Mouse (Mus musculus) lung, postnatal 0 days (tissue): ENCODE data around the gene Pnrc2. TPM values are rescaled to one million over a fixed set of nuclear protein-coding genes. Genes with fewer than 3 reads are reported as not detected.

Experiments used
- ATAC-seq: fragments of 200-750 bp; cut with Nextera tagmentation; 2 replicates; pipeline ENCODE4 v1.8.0; 2017; ENCODE audit warnings: moderate library complexity
- DNase-seq: peaks from one replicate; pipeline ENCODE4 v3.0.0-alpha.2; 2016; ENCODE audit warnings: low spot score
- H3K27ac ChIP-seq: fragments of 300-500 bp; sonication (generic); 2 replicates; pipeline ENCODE4 v1.5.1; 2014; ENCODE audit warnings: antibody characterized with exemption, mild to moderate bottlenecking, low read length, mixed read lengths
- H3K27me3 ChIP-seq: fragments of 300-500 bp; sonication (generic); replicated peaks from 2 replicates; pipeline ENCODE4 v1.6.1; 2014; ENCODE audit warnings: low read length, mixed read lengths; ENCODE audit not compliant: insufficient read depth
- H3K36me3 ChIP-seq: fragments of 300-500 bp; sonication (generic); 2 replicates; pipeline ENCODE4 v1.6.1; 2014; ENCODE audit warnings: low read length, mixed read lengths; ENCODE audit not compliant: insufficient read depth
- H3K4me1 ChIP-seq: fragments of 300-500 bp; sonication (generic); 2 replicates; pipeline ENCODE4 v1.6.1; 2014; ENCODE audit warnings: antibody characterized with exemption, low read depth, low read length, mixed read lengths; ENCODE audit not compliant: insufficient read depth
- H3K4me2 ChIP-seq: fragments of 300-500 bp; sonication (generic); replicated peaks from 2 replicates; pipeline ENCODE4 v1.6.1; 2014; ENCODE audit warnings: low read depth, mild to moderate bottlenecking, low read length, moderate library complexity, mixed read lengths
- H3K4me3 ChIP-seq: fragments of 300-500 bp; sonication (generic); 2 replicates; pipeline ENCODE4 v1.5.1; 2014; ENCODE audit warnings: low read depth, low read length
- H3K9ac ChIP-seq: fragments of 300-500 bp; sonication (generic); replicated peaks from 2 replicates; pipeline ENCODE4 v1.6.1; 2014; ENCODE audit warnings: low read depth, mild to moderate bottlenecking
- H3K9me3 ChIP-seq: fragments of 300-500 bp; sonication (generic); 2 replicates; pipeline ENCODE4 v1.6.1; 2016; ENCODE audit warnings: low read length, mixed read lengths
- CTCF ChIP-seq: IDR thresholded peaks from 2 replicates; pipeline ENCODE4 v1.5.1; 2016; ENCODE audit warnings: antibody characterized with exemption, mild to moderate bottlenecking
- EP300 ChIP-seq: IDR thresholded peaks from 2 replicates; pipeline ENCODE4 v1.6.1; 2016; ENCODE audit warnings: antibody characterized with exemption, mild to moderate bottlenecking, control low read depth
- WGBS: fragments of 180-500 bp; shearing (Covaris S2); extraction: QIAGEN DNeasy Blood & Tissue Kit; methylation state at CpG from one replicate; pipeline ENCODE4 v1.1.7; 2014; 5-methylcytosine and 5-hydroxymethylcytosine counted together
- polyA plus RNA-seq: library from polyadenylated mRNA; unstranded; fragments of >200 nt; fragmentation: Nextera tagmentation; extraction: Ambion mirVana; gene quantifications from 2 replicates; pipeline ENCODE4 v1.2.1, GENCODE M21; 2015

Pnrc2 gene
- 139 and 145 TPM in 2 replicates for polyA plus RNA-seq

GRCm38 (mm10) chr4:135873526-135874202, at the start of gene Pnrc2:
TSS of gene Pnrc2 (minus strand) at chr4:135873850.
- H3K9me3 ChIP-seq, result no peaks in the 10 kb centered on the region
- peak within 1 kb of the TSS; percentile 88 for H3K9ac ChIP-seq
- H3K4me3 ChIP-seq, result peak within 1 kb of the TSS; percentile 80
- H3K4me2 ChIP-seq, result peak within 1 kb of the TSS; percentile 81
- ATAC-seq (peak; percentile 94), DNase-seq (peak; percentile 97)
- no peaks in the 10 kb centered on the region; the same call in 1 of the 2 replicates for H3K36me3 ChIP-seq
- H3K4me1 ChIP-seq, result peaks cover 32% of the 10 kb centered on the region
- under 1% methylated on average over 51 of the region's 60 CpGs for WGBS
- H3K27ac ChIP-seq, result peak within 1 kb of the TSS; percentile 100
- H3K27me3 ChIP-seq, result no peaks in the 10 kb centered on the region
- TF ChIP-seq EP300, result peak; percentile 23
- TF ChIP-seq CTCF, result 0 out of 2 replicates have a peak, but pooled peaks have one; percentile 15

- Histone ChIP-seq H3K4me2 (peak overlapping the region; percentile 93), H3K4me1 (peaks cover 4% of the 10 kb centered on the region; the same call in 1 of the 2 replicates), H3K27ac (no peak overlapping the region), H3K27me3 (no peaks in the 10 kb centered on the region), H3K4me3 (peak overlapping the region; percentile 80; the same call in 1 of the 2 replicates), H3K36me3 (peaks cover 13% of the 10 kb centered on the region; the same call in 1 of the 2 replicates), H3K9ac (no peak overlapping the region), H3K9me3 (no peaks in the 10 kb centered on the region)
- TF ChIP-seq CTCF (no peak), EP300 (no peak)
- no peak for ATAC-seq
- DNase-seq, result no peak
- 61% methylated on average over 1 of the region's 1 CpGs for WGBS
These were observed 48.5 kb upstream of the Pnrc2 start for GRCm38 (mm10) chr4:135922190-135922589.

- Histone ChIP-seq H3K9ac (peak overlapping the region; percentile 59), H3K9me3 (no peaks in the 10 kb centered on the region), H3K27me3 (no peaks in the 10 kb centered on the region), H3K27ac (peak overlapping the region; percentile 63), H3K36me3 (peaks cover 10% of the 10 kb centered on the region; the same call in 1 of the 2 replicates), H3K4me2 (peak overlapping the region; percentile 93), H3K4me1 (peaks cover 4% of the 10 kb centered on the region; the same call in 1 of the 2 replicates), H3K4me3 (peak overlapping the region; percentile 80)
- TF ChIP-seq EP300 (no peak), CTCF (no peak)
- peak; percentile 57 for DNase-seq
- no peak for ATAC-seq
- WGBS, result 2% methylated on average over 26 of the region's 26 CpGs
These were observed 47.8 kb upstream of the Pnrc2 start for GRCm38 (mm10) chr4:135921257-135922120.

DNA sequence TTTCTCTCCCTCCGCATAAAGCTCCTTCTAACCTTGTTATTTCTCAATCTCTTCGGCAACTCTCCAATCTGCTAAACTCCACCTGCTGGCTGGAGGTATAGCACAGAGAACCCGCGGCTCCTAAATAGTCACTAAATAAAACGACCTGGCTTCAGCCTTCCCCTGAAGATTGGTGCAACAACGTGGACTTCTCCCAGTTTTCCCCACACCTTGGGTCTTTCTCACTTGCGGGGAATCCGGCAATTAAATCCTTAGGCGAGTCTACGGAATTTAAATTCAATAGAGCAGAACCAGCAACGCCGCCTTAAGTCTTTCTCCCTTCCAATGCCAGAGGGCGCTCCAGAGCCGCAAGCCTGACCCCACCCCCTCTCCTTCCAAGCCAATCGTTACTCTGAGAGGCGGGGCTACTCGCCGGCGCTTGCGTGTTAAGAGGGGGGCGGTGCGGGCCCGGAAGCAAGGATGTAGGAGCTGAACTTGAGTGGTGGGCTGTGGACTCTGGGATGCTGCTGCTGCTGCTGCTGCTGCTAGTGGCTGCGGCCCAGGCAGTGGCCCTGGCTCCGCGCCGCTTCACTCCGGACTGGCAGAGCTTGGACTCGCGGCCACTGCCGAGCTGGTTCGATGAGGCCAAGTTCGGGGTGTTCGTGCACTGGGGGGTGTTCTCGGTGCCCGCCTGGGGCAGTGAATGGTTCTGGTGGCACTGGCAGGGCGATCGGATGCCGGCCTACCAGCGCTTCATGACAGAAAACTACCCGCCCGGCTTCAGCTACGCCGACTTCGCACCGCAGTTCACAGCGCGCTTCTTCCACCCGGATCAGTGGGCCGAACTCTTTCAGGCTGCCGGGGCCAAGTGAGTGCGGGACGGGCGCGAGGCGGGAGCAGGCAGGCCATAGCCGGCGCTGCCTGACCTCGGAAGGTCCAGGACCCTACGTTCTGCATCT, 46.9 kb upstream of the Pnrc2 start, which contains the start of gene Fuca1:
TSS of gene Fuca1 (plus strand) at position 432 of the 938 bp plus-strand sequence.
- TF ChIP-seq CTCF (peak; percentile 76), EP300 (peak; percentile 29; the same call in 1 of the 2 replicates)
- peak; percentile 98 for DNase-seq
- WGBS, result 1% methylated on average over 59 of the region's 60 CpGs

GRCm38 (mm10) chr4:135919280-135919639, 45.6 kb upstream of the Pnrc2 start:
- no peaks in the 10 kb centered on the region for H3K27me3 ChIP-seq
- ATAC-seq, result no peak
- peak overlapping the region; percentile 20; the same call in 1 of the 2 replicates for H3K27ac ChIP-seq
- no peak overlapping the region for H3K4me3 ChIP-seq
- TF ChIP-seq CTCF (no peak), EP300 (no peak)
- H3K36me3 ChIP-seq, result no peaks in the 10 kb centered on the region
- H3K9me3 ChIP-seq, result no peaks in the 10 kb centered on the region
- no peak overlapping the region for H3K9ac ChIP-seq
- H3K4me1 ChIP-seq, result peaks cover 4% of the 10 kb centered on the region; the same call in 1 of the 2 replicates
- H3K4me2 ChIP-seq, result no peak overlapping the region
- 68% methylated on average over 3 of the region's 3 CpGs for WGBS
- DNase-seq, result no peak

More for the DNA sequence above, 46.9 kb upstream of the Pnrc2 start, which contains the start of gene Fuca1:
- ATAC-seq, result peak; percentile 96
- no peaks in the 10 kb centered on the region for H3K9me3 ChIP-seq
- H3K36me3 ChIP-seq, result 0 out of 2 replicates have a peak, but pooled peaks cover 3% of the 10 kb centered on the region
- H3K4me1 ChIP-seq, result peaks cover 4% of the 10 kb centered on the region; the same call in 1 of the 2 replicates
- no peaks in the 10 kb centered on the region for H3K27me3 ChIP-seq
- peak within 1 kb of the TSS; percentile 63 for H3K27ac ChIP-seq
- H3K9ac ChIP-seq, result peak within 1 kb of the TSS; percentile 59
- H3K4me3 ChIP-seq, result peak within 1 kb of the TSS; percentile 80
- H3K4me2 ChIP-seq, result peak within 1 kb of the TSS; percentile 93
